Mouse (Mus musculus) ES-Bruce4 (cell line): ENCODE measurements at regions not wholly inside any gene's neighbourhood (a gene's known extent, or its start where the extent isn't known, plus 50 kb on each side); places are given as distances from the start of the nearest gene placed in this dataset.

Source experiments
- H3K27ac ChIP-seq: 2 replicates; pipeline ENCODE4 v1.5.1; 2012; ENCODE audit warnings: low read length, inconsistent platforms; ENCODE audit not compliant: insufficient read depth
- H3K27me3 ChIP-seq: 2 replicates; pipeline ENCODE4 v1.6.1; 2012; ENCODE audit warnings: mild to moderate bottlenecking, low read length, inconsistent platforms; ENCODE audit not compliant: control insufficient read depth, poor library complexity, insufficient read depth, severe bottlenecking
- H3K36me3 ChIP-seq: 2 replicates; pipeline ENCODE4 v1.6.1; 2012; ENCODE audit warnings: inconsistent platforms, mild to moderate bottlenecking, low read length, moderate library complexity; ENCODE audit not compliant: control insufficient read depth, poor library complexity, insufficient read depth, severe bottlenecking
- H3K4me1 ChIP-seq: one replicate; pipeline ENCODE4 v1.8.1; 2011; ENCODE audit warnings: low read length; ENCODE audit not compliant: control insufficient read depth, insufficient read depth
- H3K4me3 ChIP-seq: 2 replicates; pipeline ENCODE4 v1.5.1; 2011; ENCODE audit warnings: low read depth, mild to moderate bottlenecking, low read length
- H3K9ac ChIP-seq: 2 replicates; pipeline ENCODE4 v1.6.1; 2012; ENCODE audit warnings: low read depth, mild to moderate bottlenecking, inconsistent platforms; ENCODE audit not compliant: poor library complexity, severe bottlenecking
- H3K9me3 ChIP-seq: replicated peaks from 2 replicates; pipeline ENCODE4 v1.6.1; 2012; ENCODE audit warnings: mild to moderate bottlenecking, low read length, inconsistent platforms; ENCODE audit not compliant: control insufficient read depth, poor library complexity, insufficient read depth, severe bottlenecking
- CTCF ChIP-seq: IDR thresholded peaks from one replicate; pipeline ENCODE4 v1.8.1; 2011; ENCODE audit warnings: low read depth, low read length
- EP300 ChIP-seq: IDR thresholded peaks from 2 replicates; pipeline ENCODE4 v1.6.1; 2011; ENCODE audit warnings: low read depth, low read length; ENCODE audit not compliant: insufficient read depth
- POLR2A ChIP-seq: IDR thresholded peaks from one replicate; pipeline ENCODE4 v1.8.1; 2011; ENCODE audit warnings: low read length; ENCODE audit not compliant: insufficient read depth

DNA sequence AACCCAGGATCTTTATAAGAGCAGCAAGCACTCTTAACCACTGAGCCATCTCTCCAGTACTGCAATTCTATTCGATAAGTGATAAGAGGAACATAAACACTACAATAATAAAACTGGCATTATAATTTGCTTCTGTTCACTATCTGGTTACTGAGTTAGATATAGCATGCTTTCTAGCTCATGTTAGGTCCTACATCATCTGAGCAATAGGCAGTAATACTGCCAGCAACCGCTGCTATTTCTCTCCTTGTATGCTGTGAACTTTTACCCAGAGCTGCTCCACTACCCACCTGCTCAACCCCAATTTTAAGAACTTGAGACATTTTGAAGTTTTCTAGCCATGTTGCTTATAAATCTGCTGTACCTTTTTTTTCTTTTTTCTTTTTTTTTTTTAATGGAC is 118.0 kb upstream of the L3mbtl3 start:
- H3K4me1 ChIP-seq: no peaks in the 10 kb centered on the region
- H3K27ac ChIP-seq: no peak overlapping the region
- TF ChIP-seq POLR2A (no peak), EP300 (no peak), CTCF (no peak)
- H3K27me3 ChIP-seq: no peaks in the 10 kb centered on the region
- H3K4me3 ChIP-seq: no peak overlapping the region
- no peaks in the 10 kb centered on the region for H3K9me3 ChIP-seq
- H3K9ac ChIP-seq: no peak overlapping the region
- H3K36me3 ChIP-seq: no peaks in the 10 kb centered on the region

DNA sequence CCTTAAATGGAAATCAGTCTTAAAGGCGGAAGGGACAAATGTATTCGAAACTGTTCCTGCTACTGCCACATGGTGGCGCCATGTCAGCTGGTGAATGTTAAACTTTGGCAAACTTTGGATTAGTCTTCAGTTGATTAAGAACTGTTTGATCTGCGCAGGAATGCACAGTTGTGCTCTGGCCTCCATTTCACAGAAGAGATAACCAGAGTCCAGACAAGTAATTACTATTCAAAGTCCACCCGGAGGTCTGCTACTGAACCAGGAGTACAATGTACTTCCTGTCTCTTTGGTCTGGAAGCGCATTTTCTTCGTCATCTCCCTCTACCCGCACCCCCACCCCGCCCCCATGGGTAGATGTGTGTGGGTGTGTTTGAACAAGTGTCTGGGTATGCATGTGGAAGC is 118.6 kb upstream of the L3mbtl3 start:
- Histone ChIP-seq H3K4me1 (no peaks in the 10 kb centered on the region), H3K36me3 (no peaks in the 10 kb centered on the region), H3K27ac (no peak overlapping the region), H3K27me3 (no peaks in the 10 kb centered on the region), H3K4me3 (no peak overlapping the region), H3K9me3 (no peaks in the 10 kb centered on the region), H3K9ac (no peak overlapping the region)
- TF ChIP-seq CTCF: no peak
- TF ChIP-seq POLR2A: no peak

DNA sequence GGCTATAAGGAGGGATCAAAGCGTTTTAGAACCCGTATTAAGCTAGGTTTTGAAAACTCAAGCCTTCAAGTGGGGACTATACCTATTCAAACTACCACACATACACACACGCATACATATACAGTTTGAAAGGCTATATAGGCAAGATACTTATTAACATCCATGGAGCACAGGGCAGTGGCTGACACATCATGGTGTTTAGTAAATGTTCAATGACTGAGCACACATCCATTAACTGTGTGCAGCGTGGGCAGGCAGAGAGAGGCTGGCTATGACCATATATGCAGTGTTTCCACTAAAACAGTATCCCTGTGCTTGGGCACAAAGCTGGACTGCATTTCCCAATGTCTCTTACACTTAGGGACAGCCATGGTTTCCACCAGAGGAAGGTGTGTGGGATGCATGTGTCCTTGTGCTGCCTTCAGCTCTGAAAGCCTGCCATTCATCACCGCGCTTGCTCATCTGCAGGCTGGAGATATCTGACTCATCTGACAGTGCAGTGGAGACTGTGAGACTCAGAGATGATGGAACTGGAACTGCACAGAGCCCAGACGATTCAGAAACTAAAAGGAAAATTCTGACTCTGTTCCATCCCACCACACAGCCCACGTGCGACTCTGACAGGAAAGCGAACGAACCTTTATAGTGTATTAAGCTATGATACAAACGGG is 124.6 kb upstream of the L3mbtl3 start:
- Histone ChIP-seq H3K36me3 (no peaks in the 10 kb centered on the region), H3K27ac (no peak overlapping the region), H3K4me1 (no peaks in the 10 kb centered on the region), H3K4me3 (no peak overlapping the region), H3K27me3 (no peaks in the 10 kb centered on the region), H3K9ac (no peak overlapping the region), H3K9me3 (no peaks in the 10 kb centered on the region)
- no peak for TF ChIP-seq CTCF

DNA sequence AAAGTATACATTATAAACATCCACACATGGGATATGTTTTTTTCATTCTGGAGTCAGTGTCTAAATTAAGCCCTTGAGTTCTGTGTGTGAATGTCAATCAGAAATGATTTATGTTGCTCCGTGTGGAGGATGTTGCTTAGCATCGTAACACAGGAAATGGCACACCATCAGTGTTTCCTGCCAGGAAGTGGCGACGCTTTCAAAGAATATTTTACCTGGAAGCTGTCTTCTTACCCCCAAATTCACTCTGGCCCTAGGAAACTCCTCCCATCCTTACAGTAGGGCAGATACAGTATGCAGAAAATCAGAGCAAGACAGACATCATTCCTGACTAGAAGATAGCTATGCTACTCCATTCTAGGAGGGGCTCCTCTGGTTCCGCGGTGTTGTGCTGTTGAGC is 145.1 kb upstream of the L3mbtl3 start:
- Histone ChIP-seq H3K4me1 (peaks cover 5% of the 10 kb centered on the region), H3K27me3 (no peaks in the 10 kb centered on the region), H3K36me3 (no peaks in the 10 kb centered on the region), H3K9me3 (peaks cover 4% of the 10 kb centered on the region; the same call in 1 of the 2 replicates), H3K27ac (no peak overlapping the region), H3K9ac (no peak overlapping the region), H3K4me3 (no peak overlapping the region)
- TF ChIP-seq CTCF (no peak), EP300 (no peak), POLR2A (no peak)

DNA sequence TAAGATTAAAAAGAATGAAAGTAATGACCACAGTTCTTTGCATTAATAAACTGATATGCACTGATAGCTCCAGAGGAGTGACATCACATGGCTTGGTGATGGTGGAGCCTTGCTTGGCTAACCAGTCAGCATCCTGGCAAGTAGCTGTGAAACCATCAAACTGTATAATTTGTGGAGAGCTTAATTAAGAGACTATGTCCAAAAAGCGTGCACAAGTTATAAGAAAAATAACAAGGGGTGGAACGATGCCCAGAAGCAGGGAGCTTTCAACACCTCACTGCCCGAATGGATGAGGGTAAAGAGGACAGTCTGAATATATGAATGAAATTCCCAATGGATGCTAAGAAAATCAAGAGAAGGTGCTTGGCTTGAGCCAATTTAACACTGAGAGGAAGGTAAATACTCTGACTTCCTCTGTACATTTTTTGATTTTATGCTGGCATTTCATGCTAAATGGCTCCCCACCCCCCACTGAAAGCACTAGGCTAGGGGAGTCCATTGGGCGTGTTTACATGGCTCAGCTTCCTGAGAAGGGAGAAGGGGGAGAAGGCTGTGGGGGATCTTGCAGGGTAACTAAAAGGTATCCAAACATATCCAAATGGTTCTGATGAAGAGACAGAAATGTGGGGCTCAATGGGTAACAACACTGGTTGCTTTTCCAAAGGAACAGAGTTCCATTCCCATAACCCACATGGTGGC is 150.2 kb upstream of the L3mbtl3 start:
- H3K4me1 ChIP-seq: peaks cover 2% of the 10 kb centered on the region
- H3K9me3 ChIP-seq: no peaks in the 10 kb centered on the region
- H3K36me3 ChIP-seq: no peaks in the 10 kb centered on the region
- no peaks in the 10 kb centered on the region for H3K27me3 ChIP-seq
- H3K9ac ChIP-seq: no peak overlapping the region
- H3K27ac ChIP-seq: no peak overlapping the region
- TF ChIP-seq POLR2A (no peak), CTCF (no peak), EP300 (no peak)
- H3K4me3 ChIP-seq: no peak overlapping the region

DNA sequence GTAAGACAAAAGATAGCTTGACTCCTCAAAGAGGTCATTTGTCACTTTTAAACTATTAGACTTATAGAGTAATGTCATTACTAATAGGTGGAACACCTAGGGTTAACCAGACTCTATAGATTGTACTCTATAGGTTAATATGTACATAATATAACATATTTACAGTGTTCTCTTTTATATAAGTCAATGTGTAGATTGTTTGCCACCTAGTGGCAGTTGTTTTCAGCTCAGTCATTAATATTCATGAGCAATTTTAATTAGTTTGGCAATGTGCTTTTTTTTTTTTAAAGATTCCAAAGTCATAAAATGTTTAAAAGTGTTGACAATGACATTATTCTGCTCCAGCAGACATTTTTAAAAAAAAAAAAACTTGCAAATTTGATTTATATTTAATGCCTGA is 164.4 kb upstream of the L3mbtl3 start:
- Histone ChIP-seq H3K27ac (no peak overlapping the region), H3K27me3 (no peaks in the 10 kb centered on the region), H3K4me1 (no peaks in the 10 kb centered on the region), H3K4me3 (no peak overlapping the region), H3K9ac (no peak overlapping the region), H3K36me3 (no peaks in the 10 kb centered on the region), H3K9me3 (no peaks in the 10 kb centered on the region)
- TF ChIP-seq POLR2A (no peak), EP300 (no peak), CTCF (no peak)
